ENCODE assay signal across 13 mouse cellular contexts in the genomic region with DNA sequence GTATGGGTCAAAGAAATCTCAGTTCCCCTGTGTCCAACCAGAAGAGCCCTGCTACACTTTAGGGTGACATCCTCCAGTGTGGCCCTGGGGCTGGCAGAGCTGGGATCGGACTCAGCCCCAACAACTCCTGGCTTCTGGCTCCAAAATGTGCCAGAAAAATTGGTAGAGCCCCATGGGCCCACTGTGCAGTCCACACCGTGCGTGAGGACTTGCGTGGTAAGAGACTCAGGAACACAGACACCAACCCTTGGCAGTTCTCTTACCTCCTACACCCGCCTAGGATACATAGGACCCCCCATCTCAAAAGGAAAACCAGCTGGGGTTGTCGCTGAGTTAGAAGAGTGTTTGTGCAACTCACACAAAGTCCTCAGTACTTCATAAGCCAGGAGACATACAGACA. TPM values are rescaled to one million over a fixed set of nuclear protein-coding genes. Genes with fewer than 3 reads are reported as not detected.
A peak's percentile ranks its signal among the peaks of the same experiment; 100 is the strongest.
DNase-seq lines count a peak whose midpoint lies in the region; ATAC-seq lines count a peak whose summit lies in the region.
"Had no signal": no experiment of that assay in that cellular context is flagged by ENCODE, and none has a peak within 500 bp of the region (broad histone marks: within the 10 kb centered on the region; RNA-seq: fewer than 3 reads in every experiment).

No protein-coding gene starts in this region.

- no peak for DNase-seq in kidney, adult 11 months
- no peak for DNase-seq in layer of hippocampus, adult 8-10 months (ENCODE audit: low spot score in 2 of 2)
- DNase-seq in frontal cortex, postnatal 14 days (ENCODE audit: low spot score in 2 of 2): no peak
- DNase-seq: cerebellum, adult 9-10 months; gastrocnemius, postnatal 36 days; heart, postnatal 14 days; kidney, postnatal 36 days; liver, embryonic 13.5 days had no signal

- H3K27ac ChIP-seq in kidney, embryonic 14.5 days (ENCODE audit: low read depth, low read length): peak overlapping the region; percentile 88; the same call in 1 of the 2 replicates
- peak overlapping the region; percentile 88; the same call in 1 of the 2 replicates for H3K27ac ChIP-seq in embryonic facial prominence, embryonic 12.5 days
- peak overlapping the region; percentile 81 for H3K27ac ChIP-seq in forebrain, embryonic 15.5 days (replicated peaks)
- 0 out of 2 replicates have a peak overlapping the region, but pooled peaks have one; percentile 18 for H3K27ac ChIP-seq in neural tube, embryonic 14.5 days (ENCODE audit: low read depth, low read length)
- H3K27ac ChIP-seq: left cerebral cortex, adult 2 months had no signal

- peaks cover 44% of the 10 kb centered on the region for H3K4me1 ChIP-seq in kidney, embryonic 14.5 days (ENCODE audit: control insufficient read depth, insufficient read depth, low read length)
- peaks cover 49% of the 10 kb centered on the region for H3K4me1 ChIP-seq in embryonic facial prominence, embryonic 12.5 days
- peaks cover 39% of the 10 kb centered on the region for H3K4me1 ChIP-seq in forebrain, embryonic 15.5 days
- 0 out of 2 replicates have a peak, but pooled peaks cover 12% of the 10 kb centered on the region for H3K4me1 ChIP-seq in neural tube, embryonic 14.5 days (ENCODE audit: control insufficient read depth, insufficient read depth, low read length)

- no peaks in the 10 kb centered on the region for H3K27me3 ChIP-seq in kidney, embryonic 14.5 days (ENCODE audit: control insufficient read depth, insufficient read depth, low read length)
- H3K27me3 ChIP-seq in embryonic facial prominence, embryonic 12.5 days: no peaks in the 10 kb centered on the region
- no peaks in the 10 kb centered on the region for H3K27me3 ChIP-seq in forebrain, embryonic 15.5 days
- H3K27me3 ChIP-seq in neural tube, embryonic 14.5 days (ENCODE audit: control insufficient read depth, insufficient read depth, low read length): no peaks in the 10 kb centered on the region

- H3K36me3 ChIP-seq in kidney, embryonic 14.5 days (ENCODE audit: control insufficient read depth, insufficient read depth, low read length): no peaks in the 10 kb centered on the region
- no peaks in the 10 kb centered on the region for H3K36me3 ChIP-seq in embryonic facial prominence, embryonic 12.5 days
- no peaks in the 10 kb centered on the region for H3K36me3 ChIP-seq in forebrain, embryonic 15.5 days
- H3K36me3 ChIP-seq in neural tube, embryonic 14.5 days (ENCODE audit: control insufficient read depth, insufficient read depth, low read length): no peaks in the 10 kb centered on the region
- H3K36me3 ChIP-seq: liver, embryonic 13.5 days had no signal

- ATAC-seq in kidney, embryonic 14.5 days (ENCODE audit: low FRiP score, low TSS enrichment): no peak
- no peak for ATAC-seq in embryonic facial prominence, embryonic 12.5 days (ENCODE audit: insufficient number of reproducible peaks, insufficient read depth, low FRiP score, low TSS enrichment)
- ATAC-seq in forebrain, embryonic 15.5 days (replicated peaks): no peak
- ATAC-seq in neural tube, embryonic 14.5 days (ENCODE audit: low read depth): no peak

- no peak overlapping the region for H3K4me3 ChIP-seq in kidney, embryonic 14.5 days (ENCODE audit: low read length)
- H3K4me3 ChIP-seq in embryonic facial prominence, embryonic 12.5 days: no peak overlapping the region
- no peak overlapping the region for H3K4me3 ChIP-seq in forebrain, embryonic 15.5 days
- H3K4me3 ChIP-seq in neural tube, embryonic 14.5 days (ENCODE audit: low read depth, low read length): no peak overlapping the region
- H3K4me3 ChIP-seq: left cerebral cortex, adult 2 months; liver, embryonic 13.5 days had no signal

- no peak overlapping the region for H3K4me2 ChIP-seq in kidney, embryonic 14.5 days (replicated peaks; ENCODE audit: low read depth, low read length)
- no peak overlapping the region for H3K4me2 ChIP-seq in embryonic facial prominence, embryonic 12.5 days (replicated peaks)
- no peak overlapping the region for H3K4me2 ChIP-seq in forebrain, embryonic 15.5 days (replicated peaks)
- no peak overlapping the region for H3K4me2 ChIP-seq in neural tube, embryonic 14.5 days (ENCODE audit: low read depth, low read length)
- H3K4me2 ChIP-seq: liver, embryonic 13.5 days had no signal

- no peak overlapping the region for H3K9ac ChIP-seq in kidney, embryonic 14.5 days (ENCODE audit: low read depth, low read length)
- H3K9ac ChIP-seq in embryonic facial prominence, embryonic 12.5 days: no peak overlapping the region
- H3K9ac ChIP-seq in forebrain, embryonic 15.5 days (replicated peaks): no peak overlapping the region
- no peak overlapping the region for H3K9ac ChIP-seq in neural tube, embryonic 14.5 days (replicated peaks; ENCODE audit: low read depth, low read length)
- H3K9ac ChIP-seq: liver, embryonic 13.5 days had no signal

- 94% methylated on average over 6 of the region's 6 CpGs for WGBS in kidney, embryonic 14.5 days
- WGBS in embryonic facial prominence, embryonic 12.5 days: 90% methylated on average over 6 of the region's 6 CpGs
- WGBS in forebrain, embryonic 15.5 days: 93% methylated on average over 6 of the region's 6 CpGs
- 90% methylated on average over 6 of the region's 6 CpGs for WGBS in neural tube, embryonic 14.5 days

- H3K9me3 ChIP-seq in kidney, embryonic 14.5 days (ENCODE audit: control insufficient read depth, low read length): no peaks in the 10 kb centered on the region
- H3K9me3 ChIP-seq in embryonic facial prominence, embryonic 12.5 days: no peaks in the 10 kb centered on the region
- no peaks in the 10 kb centered on the region for H3K9me3 ChIP-seq in forebrain, embryonic 15.5 days
- H3K9me3 ChIP-seq in neural tube, embryonic 14.5 days (ENCODE audit: control insufficient read depth, low read length): no peaks in the 10 kb centered on the region
- H3K9me3 ChIP-seq: liver, embryonic 13.5 days had no signal

RNA-seq across cellular contexts. Expression of gene Socs3, which starts 29.0 kb away (rescaled TPM):
- polyA plus RNA-seq in kidney, embryonic 14.5 days (2014; fragmentation: Nextera tagmentation; extraction: Ambion mirVana): 6.7 and 9.6 TPM in 2 replicates
- 18.4 and 19.3 TPM in 2 replicates for polyA plus RNA-seq in embryonic facial prominence, embryonic 12.5 days (2016; fragmentation: Nextera tagmentation; extraction: Ambion mirVana)
- polyA plus RNA-seq in forebrain, embryonic 15.5 days (2015; fragmentation: Nextera tagmentation; extraction: Ambion mirVana): 14.2 and 15.1 TPM in 2 replicates
- polyA plus RNA-seq in neural tube, embryonic 14.5 days (2014; fragmentation: Nextera tagmentation; extraction: Ambion mirVana): 2.2 and 5.1 TPM in 2 replicates
- 1 to 10 TPM in 3 of 4 experiments, under 1 TPM in 1; 0.81 to 7.9 (median 3.3) TPM for total RNA-seq in layer of hippocampus, adult 8-10 months (2022)

RNA-seq across cellular contexts. Expression of gene Pgs1, which starts 45.2 kb away (rescaled TPM):
- polyA plus RNA-seq in kidney, embryonic 14.5 days (2014; fragmentation: Nextera tagmentation; extraction: Ambion mirVana): 30.0 and 37.5 TPM in 2 replicates
- 43.0 and 46.2 TPM in 2 replicates for polyA plus RNA-seq in embryonic facial prominence, embryonic 12.5 days (2016; fragmentation: Nextera tagmentation; extraction: Ambion mirVana)
- 52.9 and 54.3 TPM in 2 replicates for polyA plus RNA-seq in forebrain, embryonic 15.5 days (2015; fragmentation: Nextera tagmentation; extraction: Ambion mirVana)
- polyA plus RNA-seq in neural tube, embryonic 14.5 days (2014; fragmentation: Nextera tagmentation; extraction: Ambion mirVana): 49.9 and 52.6 TPM in 2 replicates
- 10 to 100 TPM; 71.3 to 80.4 (median 78.8) TPM for total RNA-seq in layer of hippocampus, adult 8-10 months (2022)

Comparison
In these comparisons a context has a peak if more than half of its experiments do, and no peak if none do; other contexts are left out.
1. H3K27ac ChIP-seq: peak in every context shown above with its lines; median percentile 88 in kidney, embryonic 14.5 days; 88 in embryonic facial prominence, embryonic 12.5 days; 81 in forebrain, embryonic 15.5 days; 18 in neural tube, embryonic 14.5 days.